Mouse (Mus musculus): ENCODE results near the gene 4632433K11Rik. TPM values are rescaled to one million over a fixed set of nuclear protein-coding genes. Genes with fewer than 3 reads are reported as not detected.
A peak's percentile ranks its signal among the peaks of the same experiment; 100 is the strongest.

The 4632433K11Rik gene
- total and polyA plus RNA-seq, 3 experiments: not detected

DNA sequence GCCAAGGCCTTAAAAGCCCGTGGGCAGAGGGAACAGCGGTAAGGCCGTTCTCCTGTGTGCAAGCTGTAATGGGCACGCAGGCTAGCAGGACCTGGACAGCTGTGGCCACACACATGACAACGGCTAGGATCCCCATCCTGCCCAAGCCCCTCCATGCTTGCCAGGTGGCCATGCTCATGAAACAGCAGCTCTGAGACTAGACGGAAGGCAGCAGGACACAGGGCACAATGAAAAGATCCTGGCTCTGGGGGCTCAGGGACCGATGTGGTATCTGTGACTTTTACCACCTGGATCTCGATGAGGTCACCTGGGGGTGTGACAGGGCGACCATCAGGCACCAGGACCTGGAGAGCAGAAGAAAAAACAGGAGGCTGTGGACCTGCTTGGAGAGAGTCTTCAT lies 2.2 kb downstream of the 4632433K11Rik start:
- H3K9ac ChIP-seq (ENCODE audit: control insufficient read depth, low read depth, low read length, poor library complexity, severe bottlenecking): no peak overlapping the region
- H3K4me3 ChIP-seq (ENCODE audit: control insufficient read depth in 1 of 2, insufficient read depth in 1 of 2, low read depth in 2 of 2, low read length in 2 of 2): no peak overlapping the region
- H3K36me3 ChIP-seq (ENCODE audit: control insufficient read depth in 1 of 2, insufficient read depth in 2 of 2, low read length in 2 of 2): no peaks in the 10 kb centered on the region; a peak in 3 of 4 replicates
- no peak for DNase-seq (ENCODE audit: low read depth, low spot score)
- H3K4me1 ChIP-seq (ENCODE audit: control insufficient read depth in 1 of 2, insufficient read depth in 2 of 2, low read length in 2 of 2): peaks cover 0 to 5% of the 10 kb centered on the region in 2 experiments; a peak in 2 of 4 replicates
- H3K27ac ChIP-seq (ENCODE audit: control insufficient read depth, low read depth, low read length): no peak overlapping the region
- H3K27me3 ChIP-seq (ENCODE audit: control insufficient read depth in 1 of 2, insufficient read depth in 2 of 2, low read length in 2 of 2): no peaks in the 10 kb centered on the region
- no peaks in the 10 kb centered on the region; the same call in 1 of the 2 replicates for H3K79me2 ChIP-seq (ENCODE audit: control insufficient read depth, insufficient read depth, low read length, poor library complexity)
- TF ChIP-seq BHLHE40 (IDR thresholded peaks at IDR 0.05; ENCODE audit: borderline replicate concordance, low read depth, low read length) (no peak), E2F4 (IDR thresholded peaks at IDR 0.05; ENCODE audit: borderline replicate concordance, low read depth, low read length) (no peak), TAL1 (IDR thresholded peaks at IDR 0.05; ENCODE audit: low read length) (no peak), HCFC1 (IDR thresholded peaks at IDR 0.05; ENCODE audit: low read depth, low read length) (no peak), USF2 (IDR thresholded peaks at IDR 0.05; ENCODE audit: borderline replicate concordance in 1 of 2, insufficient read depth in 1 of 2, low read depth in 1 of 2, low read length in 2 of 2) (no peak), RAD21 (IDR thresholded peaks at IDR 0.05; ENCODE audit: low read depth, low read length) (no peak), ELF1 (IDR thresholded peaks at IDR 0.05; ENCODE audit: low read depth, low read length) (no peak), ZC3H11A (IDR thresholded peaks at IDR 0.05; ENCODE audit: low read depth, low read length) (no peak), MXI1 (IDR thresholded peaks at IDR 0.05; ENCODE audit: low read depth, low read length) (no peak), USF1 (IDR thresholded peaks at IDR 0.05; ENCODE audit: low read depth, low read length) (no peak), NELFE (IDR thresholded peaks at IDR 0.05; ENCODE audit: low read depth, low read length) (no peak), MEF2A (IDR thresholded peaks at IDR 0.05; ENCODE audit: extremely low read depth, insufficient replicate concordance, low read depth, low read length, poor library complexity, severe bottlenecking) (no peak), GABPA (IDR thresholded peaks at IDR 0.05; ENCODE audit: low read depth, low read length) (no peak), NRF1 (IDR thresholded peaks at IDR 0.05; ENCODE audit: insufficient read depth, low read depth, low read length, poor library complexity, severe bottlenecking) (no peak), EP300 (IDR thresholded peaks at IDR 0.05; ENCODE audit: low read depth in 1 of 2, low read length in 2 of 2) (no peak), UBTF (IDR thresholded peaks at IDR 0.05; ENCODE audit: borderline replicate concordance, insufficient read depth, low read depth, low read length) (no peak), RCOR1 (IDR thresholded peaks at IDR 0.05; ENCODE audit: low read depth, low read length) (no peak), POLR2AphosphoS2 (IDR thresholded peaks at IDR 0.05; ENCODE audit: low read length) (no peak), MYC (IDR thresholded peaks at IDR 0.05; ENCODE audit: low read depth, low read length) (no peak)
- H3K9me3 ChIP-seq (replicated peaks; ENCODE audit: insufficient read depth, low read length): no peaks in the 10 kb centered on the region

- peaks cover 0 to 5% of the 10 kb centered on the region in 2 experiments; a peak in 2 of 4 replicates for H3K4me1 ChIP-seq (ENCODE audit: control insufficient read depth in 1 of 2, insufficient read depth in 2 of 2, low read length in 2 of 2)
- H3K9me3 ChIP-seq (replicated peaks; ENCODE audit: insufficient read depth, low read length): no peaks in the 10 kb centered on the region
- H3K4me3 ChIP-seq (ENCODE audit: control insufficient read depth in 1 of 2, insufficient read depth in 1 of 2, low read depth in 2 of 2, low read length in 2 of 2): peak overlapping the region; percentile 93; a peak in 3 of 4 replicates
- H3K27me3 ChIP-seq (ENCODE audit: control insufficient read depth in 1 of 2, insufficient read depth in 2 of 2, low read length in 2 of 2): no peaks in the 10 kb centered on the region
- H3K36me3 ChIP-seq (ENCODE audit: control insufficient read depth in 1 of 2, insufficient read depth in 2 of 2, low read length in 2 of 2): no peaks in the 10 kb centered on the region; a peak in 2 of 4 replicates
- no peak for DNase-seq (ENCODE audit: low read depth, low spot score)
- TF ChIP-seq UBTF (IDR thresholded peaks at IDR 0.05; ENCODE audit: borderline replicate concordance, insufficient read depth, low read depth, low read length) (no peak), MAZ (IDR thresholded peaks at IDR 0.05; ENCODE audit: low read depth, low read length) (no peak), EP300 (IDR thresholded peaks at IDR 0.05; ENCODE audit: low read depth in 1 of 2, low read length in 2 of 2) (no peak), BHLHE40 (IDR thresholded peaks at IDR 0.05; ENCODE audit: borderline replicate concordance, low read depth, low read length) (no peak), E2F4 (IDR thresholded peaks at IDR 0.05; ENCODE audit: borderline replicate concordance, low read depth, low read length) (no peak), MAX (IDR thresholded peaks at IDR 0.05; ENCODE audit: low read length) (no peak), NELFE (IDR thresholded peaks at IDR 0.05; ENCODE audit: low read depth, low read length) (no peak), ZKSCAN1 (IDR thresholded peaks at IDR 0.05; ENCODE audit: low read depth, low read length) (no peak), SIN3A (IDR thresholded peaks at IDR 0.05; ENCODE audit: low read length) (no peak), ZNF384 (IDR thresholded peaks at IDR 0.05; ENCODE audit: low read depth, low read length) (no peak), SMC3 (IDR thresholded peaks at IDR 0.05; ENCODE audit: low read depth, low read length) (no peak), RCOR1 (IDR thresholded peaks at IDR 0.05; ENCODE audit: low read depth, low read length) (no peak), ZC3H11A (IDR thresholded peaks at IDR 0.05; ENCODE audit: low read depth, low read length) (no peak), USF1 (IDR thresholded peaks at IDR 0.05; ENCODE audit: low read depth, low read length) (no peak), KAT2A (conservative IDR thresholded peaks at IDR 0.05; ENCODE audit: low read depth, low read length) (no peak), MYC (IDR thresholded peaks at IDR 0.05; ENCODE audit: low read depth, low read length) (no peak), MAFK (IDR thresholded peaks at IDR 0.05; ENCODE audit: borderline replicate concordance, low read depth, low read length) (no peak), MXI1 (IDR thresholded peaks at IDR 0.05; ENCODE audit: low read depth, low read length) (no peak), MEF2A (IDR thresholded peaks at IDR 0.05; ENCODE audit: extremely low read depth, insufficient replicate concordance, low read depth, low read length, poor library complexity, severe bottlenecking) (no peak), USF2 (IDR thresholded peaks at IDR 0.05; ENCODE audit: borderline replicate concordance in 1 of 2, insufficient read depth in 1 of 2, low read depth in 1 of 2, low read length in 2 of 2) (no peak)
- peak overlapping the region; percentile 91 for H3K9ac ChIP-seq (ENCODE audit: control insufficient read depth, low read depth, low read length, poor library complexity, severe bottlenecking)
- no peaks in the 10 kb centered on the region; the same call in 1 of the 2 replicates for H3K79me2 ChIP-seq (ENCODE audit: control insufficient read depth, insufficient read depth, low read length, poor library complexity)
- peak overlapping the region; percentile 44; the same call in 1 of the 2 replicates for H3K27ac ChIP-seq (ENCODE audit: control insufficient read depth, low read depth, low read length)
These were observed 3.1 kb downstream of the 4632433K11Rik start for GRCm38 (mm10) chr7:5037026-5037425.
